Mouse (Mus musculus): ENCODE results near the gene Hnrnpul1.

The Hnrnpul1 gene

GRCm38 (mm10) chr7:25689603-25690021 is 64.9 kb downstream of the Hnrnpul1 start:
- no peak for DNase-seq (ENCODE audit: low read depth, low spot score)

DNA sequence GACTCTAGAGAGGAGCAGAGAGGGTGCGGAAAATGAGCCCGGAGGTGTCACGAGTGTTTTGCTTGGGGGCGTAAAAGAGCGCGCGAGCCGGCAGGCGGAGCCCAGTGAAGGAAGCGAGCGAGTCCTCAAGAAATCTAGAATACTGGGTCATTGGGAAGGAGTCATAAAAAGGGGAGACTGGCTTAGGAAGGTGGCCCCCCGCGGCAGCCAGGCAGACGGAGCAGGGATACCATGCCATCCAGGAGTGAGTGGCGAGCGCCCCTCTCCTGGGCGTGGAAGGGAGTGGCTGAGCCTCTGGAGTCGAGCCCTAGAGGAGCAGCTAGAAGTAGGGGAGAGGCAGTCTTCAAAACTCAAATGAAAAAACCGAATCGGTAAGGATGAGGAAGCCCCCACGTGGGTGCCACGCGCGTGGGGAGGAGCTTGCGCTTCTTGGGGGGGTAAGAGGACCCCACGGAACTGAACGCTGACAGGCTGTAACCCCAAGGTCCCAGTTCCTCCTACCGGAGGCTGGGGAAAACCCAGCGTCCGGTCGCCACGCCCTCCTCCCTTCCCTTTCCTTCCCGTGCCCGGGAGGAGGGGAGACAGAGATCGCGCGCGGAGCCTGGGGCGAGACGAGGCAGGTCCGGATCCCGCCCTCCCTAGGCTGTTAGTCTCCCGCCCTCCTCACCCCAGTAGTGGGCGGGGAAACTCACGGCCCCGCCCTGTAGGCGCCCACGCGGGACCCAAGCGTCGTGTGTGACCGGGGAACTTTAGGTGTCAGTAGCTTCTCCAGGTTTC is 65.6 kb downstream of the Hnrnpul1 start:
- peak; percentile 91 for DNase-seq (ENCODE audit: low read depth, low spot score)

DNA sequence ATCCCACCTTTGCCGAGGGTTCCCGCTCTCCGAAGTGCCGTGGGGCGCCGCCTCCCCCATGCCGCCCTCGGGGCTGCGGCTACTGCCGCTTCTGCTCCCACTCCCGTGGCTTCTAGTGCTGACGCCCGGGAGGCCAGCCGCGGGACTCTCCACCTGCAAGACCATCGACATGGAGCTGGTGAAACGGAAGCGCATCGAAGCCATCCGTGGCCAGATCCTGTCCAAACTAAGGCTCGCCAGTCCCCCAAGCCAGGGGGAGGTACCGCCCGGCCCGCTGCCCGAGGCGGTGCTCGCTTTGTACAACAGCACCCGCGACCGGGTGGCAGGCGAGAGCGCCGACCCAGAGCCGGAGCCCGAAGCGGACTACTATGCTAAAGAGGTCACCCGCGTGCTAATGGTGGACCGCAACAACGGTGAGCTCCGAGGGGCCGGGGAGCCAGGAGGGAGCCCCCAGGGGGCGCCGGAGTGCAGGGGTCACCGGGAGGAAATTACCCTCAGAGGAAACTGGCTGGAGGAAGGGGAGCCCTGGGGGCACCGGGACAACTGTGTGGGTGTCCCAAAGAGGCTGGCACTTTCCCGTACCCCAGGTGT is 66.7 kb downstream of the Hnrnpul1 start:
- DNase-seq (ENCODE audit: low read depth, low spot score) = peak; percentile 43

DNA sequence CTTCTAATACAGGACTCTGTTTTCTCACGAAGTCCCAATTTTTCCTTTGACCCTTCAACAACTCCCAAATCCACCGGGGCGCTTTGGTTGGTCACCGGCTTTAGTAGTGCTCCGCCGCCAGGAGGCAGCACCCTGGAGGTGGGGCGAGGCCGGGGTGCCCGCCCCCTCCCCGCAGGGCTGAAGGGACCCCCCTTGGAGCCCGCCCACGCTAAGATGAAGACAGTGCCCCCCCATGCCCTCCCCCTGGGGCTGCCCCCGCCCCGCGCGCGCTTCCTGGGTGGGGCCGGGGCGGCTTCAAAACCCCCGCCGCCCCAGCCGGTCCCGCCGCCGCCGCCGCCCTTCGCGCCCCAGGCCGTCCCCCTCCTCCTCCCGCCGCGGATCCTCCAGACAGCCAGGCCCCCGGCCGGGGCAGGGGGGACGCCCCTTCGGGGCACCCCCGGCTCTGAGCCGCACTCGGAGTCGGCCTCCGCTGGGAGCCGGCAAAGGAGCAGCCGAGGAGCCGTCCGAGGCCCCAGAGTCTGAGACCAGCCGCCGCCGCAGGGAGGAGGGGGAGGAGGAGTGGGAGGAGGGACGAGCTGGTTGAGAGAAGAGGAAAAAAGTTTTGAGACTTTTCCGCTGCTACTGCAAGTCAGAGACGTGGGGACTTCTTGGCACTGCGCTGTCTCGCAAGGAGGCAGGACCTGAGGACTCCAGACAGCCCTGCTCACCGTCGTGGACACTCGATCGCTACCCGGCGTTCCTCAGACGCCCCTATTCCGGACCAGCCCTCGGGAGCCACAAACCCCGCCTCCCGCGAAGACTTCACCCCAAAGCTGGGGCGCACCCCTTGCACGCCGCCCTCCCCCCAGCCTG is 67.7 kb downstream of the Hnrnpul1 start, which contains the start of gene Tgfb1:
TSS of gene Tgfb1 (plus strand) at position 323 of the 852 bp plus-strand sequence.
- DNase-seq (ENCODE audit: low read depth, low spot score) = peak; percentile 85

DNA sequence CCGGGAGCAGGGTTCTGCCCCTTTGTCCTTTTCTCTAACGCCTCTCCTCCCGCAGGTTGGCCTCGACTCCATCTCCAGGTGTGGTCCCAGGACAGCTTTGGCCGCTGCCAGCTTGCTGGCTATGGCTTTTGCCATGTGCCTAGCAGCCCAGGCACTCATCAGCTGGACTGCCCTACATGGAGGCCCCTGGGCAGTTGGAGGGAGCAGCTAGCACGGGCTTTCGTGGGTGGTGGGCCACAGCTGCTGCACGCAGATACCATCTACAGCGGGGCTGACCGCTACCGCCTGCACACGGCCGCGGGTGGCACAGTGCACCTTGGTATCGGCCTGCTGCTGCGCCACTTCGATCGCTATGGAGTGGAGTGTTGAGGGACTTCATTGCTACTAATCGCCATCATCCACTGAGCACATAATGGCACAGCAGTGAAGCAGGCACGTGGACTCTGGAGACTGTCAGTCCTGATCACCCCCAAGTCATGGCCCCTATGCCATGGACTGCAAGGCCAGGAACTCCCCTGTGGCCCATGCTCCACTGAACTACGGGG is 68.6 kb downstream of the Hnrnpul1 start:
- DNase-seq (ENCODE audit: low read depth, low spot score) = no peak

DNA sequence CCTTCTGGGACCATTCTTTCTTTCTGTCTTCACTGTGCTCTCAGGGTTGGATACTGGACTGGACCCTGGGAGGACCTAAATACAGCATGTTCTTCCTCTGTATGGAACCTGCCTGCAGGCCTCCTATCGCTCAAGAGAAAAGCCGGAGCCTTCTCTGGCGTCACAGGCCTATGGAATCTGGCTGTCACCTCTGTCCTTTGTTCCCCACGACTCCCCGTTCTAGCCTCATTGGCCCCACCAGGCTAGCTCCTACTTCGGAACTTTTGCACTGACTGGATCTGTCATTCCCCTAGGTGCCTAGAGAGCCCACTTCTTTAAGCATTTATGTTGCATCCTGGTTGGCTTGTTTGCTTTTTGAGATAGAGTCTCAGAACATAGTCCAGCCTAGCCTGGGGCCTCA is 69.9 kb downstream of the Hnrnpul1 start:
- no peak for DNase-seq (ENCODE audit: low read depth, low spot score)

DNA sequence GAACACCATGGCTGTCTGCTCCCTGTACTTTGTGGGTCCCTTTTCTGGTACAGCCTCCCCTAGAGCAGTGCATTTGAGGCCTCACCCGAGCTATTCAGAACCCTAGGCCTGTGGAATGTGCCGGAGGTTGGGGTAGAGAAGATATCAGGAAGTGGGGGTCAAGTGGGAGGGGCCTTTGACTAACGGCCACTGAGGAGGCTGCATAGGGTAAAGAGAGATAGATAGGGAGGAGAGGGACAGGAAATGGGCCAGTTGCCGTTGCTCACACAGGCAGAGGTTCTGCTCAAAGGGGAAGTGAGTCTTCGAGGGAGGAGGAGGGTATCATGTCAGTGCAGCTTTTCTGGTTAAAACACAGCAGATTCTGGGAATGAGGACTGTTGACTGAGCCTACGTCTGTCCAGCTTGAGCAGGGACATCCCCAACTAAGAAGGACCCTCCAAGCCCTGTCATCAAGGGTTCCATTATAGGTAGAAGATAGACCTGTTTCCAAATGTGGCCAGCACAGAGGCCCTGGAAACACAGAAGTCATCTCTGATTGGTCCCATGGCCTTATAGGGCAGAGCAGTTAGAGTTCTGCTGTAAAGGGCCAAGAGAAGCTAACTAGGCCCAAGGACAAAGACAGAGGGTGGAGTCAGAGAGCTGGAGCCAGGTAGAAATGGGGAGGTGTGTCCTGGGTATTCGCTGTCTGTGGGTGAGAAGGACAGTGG is 70.9 kb downstream of the Hnrnpul1 start:
- DNase-seq (ENCODE audit: low read depth, low spot score) = no peak

GRCm38 (mm10) chr7:25681341-25682231 is 73.0 kb downstream of the Hnrnpul1 start:
- no peak for DNase-seq (ENCODE audit: low read depth, low spot score)

DNA sequence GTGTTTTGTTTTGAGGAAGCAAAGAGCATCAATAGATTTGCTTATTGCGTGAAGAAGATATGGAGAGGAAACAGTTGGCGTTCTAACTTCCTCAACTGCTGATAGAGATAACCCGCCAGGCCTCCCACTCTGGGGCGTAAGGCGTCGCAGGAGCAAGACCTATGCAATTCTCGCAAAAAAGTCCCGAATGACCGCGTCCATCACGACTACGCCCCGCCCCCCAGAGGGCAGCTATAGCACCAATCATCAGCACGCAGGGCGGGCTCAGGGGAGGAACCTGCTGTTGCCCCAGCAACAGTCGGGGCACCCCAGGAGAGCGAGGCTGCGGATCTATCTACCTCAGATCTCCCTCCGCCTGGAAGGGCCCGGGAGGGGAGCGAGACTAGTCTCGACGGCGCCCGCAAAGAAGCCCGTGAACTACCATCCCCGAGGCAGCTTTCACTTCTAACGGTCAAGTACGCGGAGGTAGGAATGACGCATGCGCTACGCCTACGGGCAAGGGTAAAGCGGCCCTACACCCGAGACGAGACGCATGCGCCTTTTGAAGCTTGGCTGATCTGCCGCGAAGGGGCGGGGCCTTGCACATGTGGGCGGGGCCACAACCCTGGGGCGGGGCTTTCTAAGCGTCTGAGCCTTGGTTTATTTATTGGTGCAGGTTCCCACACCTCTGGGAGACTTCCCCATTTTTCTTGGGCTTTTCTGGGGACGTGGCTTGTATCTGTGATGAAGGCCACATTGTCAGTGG is 73.9 kb downstream of the Hnrnpul1 start, which contains the start of gene B9d2:
TSS of gene B9d2 (plus strand) at position 267 of the 745 bp plus-strand sequence.
- peak; percentile 98 for DNase-seq (ENCODE audit: low read depth, low spot score)

DNA sequence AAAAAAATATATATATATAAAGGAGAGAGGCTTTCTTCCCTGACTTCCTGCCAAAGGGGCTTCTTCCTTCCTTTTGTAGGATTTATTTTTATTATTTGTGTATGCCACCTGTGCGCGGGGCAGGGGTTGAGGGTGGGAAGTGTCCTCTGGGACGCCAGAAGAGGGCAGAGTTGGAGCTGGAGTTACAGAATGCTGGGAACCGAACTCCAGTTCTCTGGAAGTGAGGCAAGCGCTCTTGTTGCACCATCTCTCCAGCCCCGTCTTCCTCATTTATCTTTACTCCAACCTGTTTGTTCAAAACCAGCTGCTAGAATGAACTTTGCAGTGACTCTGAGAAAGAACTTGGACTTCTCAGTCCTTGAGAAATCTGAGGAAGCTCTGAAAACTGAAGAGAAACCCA is 74.6 kb downstream of the Hnrnpul1 start:
- DNase-seq (ENCODE audit: low read depth, low spot score) = no peak

DNA sequence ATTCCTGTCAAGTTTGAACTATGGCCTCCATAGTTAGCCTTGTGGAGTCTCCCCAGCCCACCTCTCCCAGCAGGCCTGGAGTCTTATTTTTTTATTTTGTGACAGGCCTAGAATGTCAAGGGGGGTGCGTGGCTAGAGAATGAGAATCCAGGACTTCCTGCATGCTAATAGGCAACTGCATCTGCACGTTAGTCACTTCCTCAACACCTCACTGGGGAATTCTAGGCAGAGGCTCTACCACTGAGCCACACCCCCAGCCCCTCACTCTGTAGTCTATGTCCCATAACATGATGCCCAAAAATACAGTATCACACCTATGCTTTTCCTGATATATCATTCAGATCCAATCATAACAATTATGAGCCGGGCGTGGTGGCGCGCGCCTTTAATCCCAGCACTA is 77.5 kb downstream of the Hnrnpul1 start:
- no peak for DNase-seq (ENCODE audit: low read depth, low spot score)

GRCm38 (mm10) chr7:25676085-25676781 is 78.3 kb downstream of the Hnrnpul1 start:
- DNase-seq (ENCODE audit: low read depth, low spot score) = no peak

DNA sequence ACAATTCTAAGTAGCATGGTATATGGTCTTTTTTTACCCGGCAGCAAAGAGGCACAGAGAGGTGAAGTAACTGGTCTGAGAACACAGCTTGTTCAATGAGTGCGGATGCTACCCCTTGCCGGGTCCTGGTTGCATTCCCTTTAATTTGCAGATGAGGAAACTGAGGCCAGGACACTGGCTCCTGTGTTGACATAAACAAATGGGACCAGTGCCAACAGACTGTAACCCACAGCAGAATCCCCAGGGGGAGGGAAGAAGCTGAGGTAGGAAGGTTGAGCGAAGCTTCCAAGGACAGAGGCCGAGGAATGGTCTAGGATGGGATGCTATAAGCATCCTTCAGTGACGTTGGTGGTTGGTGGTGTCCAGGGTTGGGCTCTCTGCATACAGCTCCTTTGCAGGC is 79.2 kb downstream of the Hnrnpul1 start:
- no peak for DNase-seq (ENCODE audit: low read depth, low spot score)

DNA sequence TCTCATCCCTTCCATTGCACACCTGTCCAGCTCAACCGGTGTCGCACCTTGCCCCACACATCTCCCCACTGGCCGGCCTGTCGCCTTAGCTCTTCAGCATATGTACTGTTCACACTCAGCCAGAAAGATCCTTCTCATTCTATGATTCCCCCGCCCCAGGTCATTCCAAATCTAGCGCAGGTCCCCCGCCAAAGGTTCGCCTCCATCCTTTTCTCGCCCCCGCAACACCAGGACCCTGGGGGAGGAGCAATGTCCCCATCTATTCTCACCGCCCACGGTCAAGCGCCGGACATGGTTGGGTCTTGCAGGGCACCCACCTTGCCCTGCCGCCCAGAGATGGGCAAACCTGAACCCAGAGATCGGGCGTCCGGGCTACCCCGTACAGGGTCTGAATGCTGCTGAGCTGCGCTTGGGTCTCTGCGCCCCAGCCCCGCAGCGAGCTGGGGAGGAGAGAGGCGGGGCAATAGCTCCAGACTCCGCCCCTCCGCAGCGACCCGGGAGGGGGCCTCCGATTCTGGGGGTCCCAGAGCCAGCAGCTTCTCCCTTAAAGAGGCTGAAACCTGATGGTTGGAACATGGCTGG is 79.7 kb downstream of the Hnrnpul1 start, which contains the start of gene Tmem91:
TSS of gene Tmem91 (minus strand) at position 448 of the 582 bp plus-strand sequence.
- DNase-seq (ENCODE audit: low read depth, low spot score) = no peak

- DNase-seq (ENCODE audit: low read depth, low spot score) = no peak
These were observed 80.3 kb downstream of the Hnrnpul1 start for GRCm38 (mm10) chr7:25674297-25674696.

DNA sequence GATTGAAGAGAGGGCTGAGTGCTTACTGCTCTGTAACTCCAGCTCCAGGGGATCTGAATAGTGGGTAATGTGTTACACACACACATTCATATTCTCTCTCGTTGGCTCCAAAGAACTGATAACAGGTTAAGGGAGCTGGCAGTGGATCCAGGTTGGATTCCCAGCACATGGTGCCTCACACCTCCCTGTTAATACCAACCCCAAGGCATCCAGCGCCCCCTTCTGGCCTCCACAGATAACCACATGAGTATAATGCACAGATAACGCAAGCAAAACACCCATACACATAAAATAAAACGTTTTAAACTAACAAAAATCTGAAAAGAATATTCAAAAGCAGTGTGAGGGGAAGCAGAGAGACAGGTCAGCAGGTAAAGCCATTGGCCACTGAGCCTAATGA is 82.1 kb downstream of the Hnrnpul1 start:
- peak; percentile 75 for DNase-seq (ENCODE audit: low read depth, low spot score)

DNA sequence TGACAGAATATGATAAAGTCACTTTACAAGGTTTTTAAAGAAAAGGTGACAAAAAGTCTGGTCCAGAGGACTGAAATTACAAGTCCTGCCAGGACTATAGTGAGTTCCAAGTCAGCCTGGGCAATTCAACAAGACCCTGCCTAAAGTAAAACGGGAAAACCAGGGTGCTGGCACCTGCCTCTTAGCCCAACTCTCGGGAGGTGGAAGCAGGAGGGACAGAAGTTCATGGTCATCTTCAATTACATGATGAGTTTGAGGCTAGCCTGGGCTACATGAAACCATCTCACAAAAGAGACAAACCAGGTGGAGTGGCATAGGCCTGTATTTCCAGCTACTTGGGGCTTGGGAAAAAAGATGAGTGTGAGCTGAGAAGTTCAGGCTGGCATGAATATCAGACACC is 82.9 kb downstream of the Hnrnpul1 start:
- no peak for DNase-seq (ENCODE audit: low read depth, low spot score)
